Mouse (Mus musculus) thymus, postnatal 0 days (tissue): Measurements from ENCODE around the gene Atp8b3. TPM values are rescaled to one million over a fixed set of nuclear protein-coding genes. Genes with fewer than 3 reads are reported as not detected.

Source experiments
- polyA plus RNA-seq: library from polyadenylated mRNA; unstranded; fragments of >200 nt; fragmentation: Nextera tagmentation; extraction: Ambion mirVana; gene quantifications from 2 replicates; pipeline ENCODE4 v1.2.1, GENCODE M21; 2015

Atp8b3 gene
- polyA plus RNA-seq, 1 experiment from 2014 or later, result not detected

Other genes with a start within 250 kb of the Atp8b3 start
- gene Rps15, start 246.7 kb downstream of the Atp8b3 start, polyA plus RNA-seq, result 1,158 and 1,206 TPM in 2 replicates
- gene Apc2, start 243.1 kb downstream of the Atp8b3 start, polyA plus RNA-seq, result 0.10 and 0.24 TPM in 2 replicates
- gene 2310011J03Rik, start 218.6 kb downstream of the Atp8b3 start, polyA plus RNA-seq, result 72.7 and 81.1 TPM in 2 replicates
- 4.4 and 4.6 TPM in 2 replicates for gene Pcsk4, start 209.6 kb downstream of the Atp8b3 start, polyA plus RNA-seq
- gene Reep6, start 209.2 kb downstream of the Atp8b3 start, polyA plus RNA-seq, result 0.26 and 0.30 TPM in 2 replicates
- 1.0 and 1.1 TPM in 2 replicates for gene Adamtsl5, start 190.7 kb downstream of the Atp8b3 start, polyA plus RNA-seq
- 0.17 and 0.21 TPM in 2 replicates for gene Plk5, start 182.7 kb downstream of the Atp8b3 start, polyA plus RNA-seq
- 3.2 and 4.7 TPM in 2 replicates for gene Mex3d, start 151.5 kb downstream of the Atp8b3 start, polyA plus RNA-seq
- 151 and 166 TPM in 2 replicates for gene Mbd3, start 139.6 kb downstream of the Atp8b3 start, polyA plus RNA-seq
- 635 and 689 TPM in 2 replicates for gene Uqcr11, start 132.3 kb downstream of the Atp8b3 start, polyA plus RNA-seq
- 89.7 and 96.8 TPM in 2 replicates for gene Tcf3, start 105.5 kb downstream of the Atp8b3 start, polyA plus RNA-seq
- not detected in 2 replicates for gene Onecut3, start 44.3 kb downstream of the Atp8b3 start, polyA plus RNA-seq
- gene Rexo1, start 22.4 kb upstream of the Atp8b3 start, polyA plus RNA-seq, result 24.1 and 25.5 TPM in 2 replicates
- gene Klf16, start 38.2 kb upstream of the Atp8b3 start, polyA plus RNA-seq, result 7.7 and 9.5 TPM in 2 replicates
- 103 and 118 TPM in 2 replicates for gene Abhd17a, start 51.2 kb upstream of the Atp8b3 start, polyA plus RNA-seq
- 50.4 and 52.9 TPM in 2 replicates for gene Scamp4, start 63.7 kb upstream of the Atp8b3 start, polyA plus RNA-seq
- gene Adat3, start 63.8 kb upstream of the Atp8b3 start, polyA plus RNA-seq, result 6.9 and 10.2 TPM in 2 replicates
- 2.8 and 4.2 TPM in 2 replicates for gene Gm49322, start 66.9 kb upstream of the Atp8b3 start, polyA plus RNA-seq
- 153 and 160 TPM in 2 replicates for gene Csnk1g2, start 83.7 kb upstream of the Atp8b3 start, polyA plus RNA-seq
- 31.6 and 31.9 TPM in 2 replicates for gene Btbd2, start 117.9 kb upstream of the Atp8b3 start, polyA plus RNA-seq
- gene Mknk2, start 139.0 kb upstream of the Atp8b3 start, polyA plus RNA-seq, result 119 and 125 TPM in 2 replicates
- gene Mob3a, start 162.9 kb upstream of the Atp8b3 start, polyA plus RNA-seq, result 107 and 114 TPM in 2 replicates
- 17.8 and 20.1 TPM in 2 replicates for gene Izumo4, start 163.1 kb upstream of the Atp8b3 start, polyA plus RNA-seq
- 48.0 and 54.8 TPM in 2 replicates for gene Ap3d1, start 203.1 kb upstream of the Atp8b3 start, polyA plus RNA-seq
- gene Dot1l, start 216.1 kb upstream of the Atp8b3 start, polyA plus RNA-seq, result 10.5 and 15.0 TPM in 2 replicates